Mouse (Mus musculus): ENCODE measurements around the gene Inpp5d.

DNA sequence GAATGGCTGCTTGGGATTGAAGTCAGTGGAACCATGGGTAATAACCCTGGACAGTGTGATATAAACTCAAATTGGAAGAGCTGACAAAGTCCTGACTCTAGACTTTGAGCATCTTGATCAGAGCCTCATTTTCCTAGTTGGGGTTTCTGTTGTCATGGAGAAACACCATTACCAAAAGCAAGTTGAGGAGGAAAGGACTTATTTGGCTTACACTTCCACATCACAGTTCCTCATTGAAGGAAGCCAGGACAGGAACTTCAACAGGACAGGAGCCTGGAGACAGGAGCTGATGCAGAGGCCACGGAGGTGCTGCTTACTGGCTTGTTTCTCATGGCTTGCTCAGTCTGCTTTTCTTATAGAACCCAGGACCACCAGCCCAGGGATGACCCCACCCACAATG lies 31.3 kb downstream of the Inpp5d start:
- TF ChIP-seq CTCF (IDR thresholded peaks at IDR 0.05; ENCODE audit: borderline replicate concordance, control insufficient read depth, extremely low read depth, insufficient read depth, low read length, poor library complexity): no peak
- no peak for TF ChIP-seq POLR2A (IDR thresholded peaks at IDR 0.05; ENCODE audit: control insufficient read depth, extremely low read depth, insufficient read depth, low read length, poor library complexity)
